Mouse (Mus musculus): Measurements from ENCODE around the gene Chchd1. TPM values are rescaled to one million over a fixed set of nuclear protein-coding genes. Genes with fewer than 3 reads are reported as not detected.

The Chchd1 gene
- polyA plus RNA-seq (2012; rRNA removed), result 2.7 and 3.3 TPM in 2 replicates

GRCm38 (mm10) chr14:20702741-20703381, at the start of gene Chchd1:
Chchd1 (plus strand) TSS chr14:20703006.

GRCm38 (mm10) chr14:20656361-20656760, 46.4 kb upstream of the Chchd1 start, which contains the start of gene Myoz1:
Myoz1 (minus strand) TSS chr14:20656540.

DNA sequence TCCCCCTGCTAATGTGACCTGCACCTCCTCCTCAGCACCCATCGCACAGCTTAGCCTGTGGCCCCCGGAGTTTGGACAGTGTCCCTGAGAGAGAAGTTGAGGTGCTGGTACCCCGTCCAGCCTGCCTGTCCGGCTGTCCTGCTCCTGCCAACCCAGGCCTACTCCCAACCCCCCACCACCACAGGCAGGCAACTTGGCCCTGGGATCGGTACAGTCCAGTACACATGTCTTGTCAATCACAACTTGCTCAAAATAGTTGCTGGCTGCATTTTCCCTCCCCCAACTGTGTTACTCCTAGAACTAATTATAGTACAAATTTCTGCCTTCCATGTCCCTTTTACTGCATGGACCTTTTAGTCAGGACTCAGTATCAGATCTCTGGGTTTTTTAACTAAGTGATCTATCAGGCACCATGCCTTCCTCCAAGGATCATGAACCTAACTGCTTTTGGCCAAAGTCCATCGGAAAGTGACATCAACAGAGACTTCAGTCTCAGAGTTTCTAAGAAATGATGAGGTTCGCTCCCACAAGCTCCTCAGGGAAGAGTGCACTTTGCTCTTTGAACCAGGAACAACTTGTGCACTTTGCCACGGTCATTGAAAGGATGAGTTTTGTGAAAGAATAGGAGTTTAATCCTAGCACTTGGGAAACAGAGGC, 34.5 kb upstream of the Chchd1 start, which contains the start of gene Synpo2l:
Synpo2l (minus strand) TSS at position 201 of the 657 bp plus-strand sequence.

GRCm38 (mm10) chr14:20674064-20674833, 28.6 kb upstream of the Chchd1 start, which contains the start of gene Sec24c:
Sec24c (plus strand) TSS chr14:20674308.

DNA sequence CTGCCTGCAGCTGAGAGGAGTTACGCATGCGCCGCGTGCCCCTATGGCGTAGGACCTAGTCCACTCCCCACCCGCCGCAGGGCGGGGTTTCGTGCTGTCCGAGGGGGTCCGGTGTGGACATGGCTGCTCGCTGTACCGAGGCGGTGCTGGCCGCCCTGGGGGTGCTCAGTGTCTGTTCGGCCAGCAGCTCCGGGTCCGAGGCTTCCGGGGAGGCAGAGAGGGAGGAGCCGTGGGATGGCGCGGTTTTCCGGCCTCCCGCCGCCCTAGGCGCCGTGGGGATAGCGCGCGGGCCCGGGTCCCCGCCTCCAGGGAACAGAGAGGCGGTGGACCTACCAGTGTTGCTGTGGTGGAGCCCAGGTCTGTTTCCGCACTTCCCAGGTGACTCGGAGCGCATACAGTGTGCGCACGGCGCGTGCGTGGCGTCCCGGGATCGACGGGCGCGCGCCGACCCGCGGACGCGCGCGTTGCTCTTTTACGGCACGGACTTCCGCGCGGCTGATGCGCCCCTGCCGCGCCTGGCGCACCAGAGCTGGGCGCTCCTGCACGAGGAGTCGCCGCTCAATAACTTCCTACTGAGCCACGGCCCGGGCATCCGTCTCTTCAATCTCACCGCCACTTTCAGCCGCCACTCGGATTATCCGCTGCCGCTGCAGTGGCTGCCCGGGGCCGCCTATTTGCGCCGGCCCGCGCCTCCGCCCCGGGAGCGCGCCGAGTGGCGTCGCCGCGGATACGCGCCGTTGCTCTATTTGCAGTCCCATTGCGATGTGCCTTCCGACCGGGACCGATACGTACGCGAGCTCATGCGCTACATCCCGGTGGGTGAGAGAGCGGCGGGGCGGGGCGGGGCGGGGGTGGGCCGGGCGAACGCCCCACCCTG, 7.7 kb upstream of the Chchd1 start, which contains the start of gene Fut11:
Fut11 (plus strand) TSS at position 85 of the 877 bp plus-strand sequence.

DNA sequence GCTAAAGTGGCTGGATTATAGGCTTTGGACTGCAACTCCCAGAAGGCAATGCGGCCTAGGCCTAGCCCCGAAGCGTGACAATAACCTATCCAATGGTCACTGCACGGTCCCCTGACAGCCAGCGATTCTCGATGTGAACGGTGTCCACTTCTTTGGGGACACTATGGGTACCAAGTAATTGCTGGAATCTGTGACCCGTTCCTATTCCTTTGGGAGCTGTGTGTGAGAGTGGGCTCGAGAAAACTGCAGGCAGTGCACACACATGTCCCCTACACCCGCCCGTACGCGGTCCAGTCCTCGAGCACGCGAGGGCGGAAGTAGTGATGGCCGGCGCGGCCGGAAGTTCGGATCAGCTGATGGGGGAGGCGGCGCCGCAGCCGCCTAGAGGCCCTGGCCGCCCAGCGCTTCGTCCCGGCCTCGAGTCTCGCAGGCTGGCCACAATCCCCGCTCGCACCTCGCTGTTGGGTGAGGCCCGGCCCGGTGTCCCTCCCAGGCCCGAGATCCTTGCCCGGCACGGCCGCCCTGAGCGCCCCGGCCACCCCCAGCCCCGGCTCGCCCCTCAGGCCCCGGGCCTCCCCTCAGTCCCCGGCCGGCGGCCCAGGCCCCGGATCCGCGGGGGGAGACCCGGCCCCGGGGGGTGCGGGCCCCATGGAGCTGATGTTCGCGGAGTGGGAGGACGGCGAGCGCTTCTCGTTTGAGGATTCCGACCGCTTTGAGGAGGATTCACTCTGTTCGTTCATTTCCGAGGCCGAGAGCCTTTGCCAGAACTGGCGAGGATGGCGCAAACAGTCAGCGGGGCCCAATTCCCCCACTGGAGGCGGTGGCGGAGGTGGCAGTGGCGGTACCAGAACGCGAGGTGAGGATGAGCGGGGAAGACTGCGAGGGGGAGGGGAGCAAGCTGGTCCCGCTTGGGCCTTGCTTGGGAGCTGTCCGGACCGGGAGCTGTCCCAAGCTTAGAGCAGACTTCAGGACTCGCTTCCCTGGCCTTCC, 4.7 kb downstream of the Chchd1 start, which contains the start of gene Zswim8:
Zswim8 (plus strand) TSS at position 352 of the 990 bp plus-strand sequence.

GRCm38 (mm10) chr14:20733952-20734774, 31.4 kb downstream of the Chchd1 start, which contains the start of gene Ndst2:
Ndst2 (minus strand) TSS chr14:20734562.

Other genes with a start within 250 kb of the Chchd1 start
- 67.7 and 69.2 TPM in 2 replicates for gene Anxa7, start 222.9 kb upstream of the Chchd1 start, polyA plus RNA-seq (2012; rRNA removed)
- gene Mss51, start 206.1 kb upstream of the Chchd1 start, polyA plus RNA-seq (2012; rRNA removed), result 0.05 and 0.18 TPM in 2 replicates
- 0.71 and 1.4 TPM in 2 replicates for gene Ppp3cb, start 156.4 kb upstream of the Chchd1 start, polyA plus RNA-seq (2012; rRNA removed)
- gene Usp54, start 61.9 kb upstream of the Chchd1 start, polyA plus RNA-seq (2012; rRNA removed), result 2.3 and 3.7 TPM in 2 replicates
- gene Myoz1, start 46.5 kb upstream of the Chchd1 start, polyA plus RNA-seq (2012; rRNA removed), result 2.5 and 4.2 TPM in 2 replicates
- 0.51 and 1.4 TPM in 2 replicates for gene Synpo2l, start 34.7 kb upstream of the Chchd1 start, polyA plus RNA-seq (2012; rRNA removed)
- gene Sec24c, start 28.7 kb upstream of the Chchd1 start, polyA plus RNA-seq (2012; rRNA removed), result 79.9 and 86.1 TPM in 2 replicates
- 6.0 and 12.6 TPM in 2 replicates for gene Fut11, start 8.0 kb upstream of the Chchd1 start, polyA plus RNA-seq (2012; rRNA removed)
- 97.5 and 98.3 TPM in 2 replicates for gene Zswim8, start 4.5 kb downstream of the Chchd1 start, polyA plus RNA-seq (2012; rRNA removed)
- gene Ndst2, start 31.6 kb downstream of the Chchd1 start, polyA plus RNA-seq (2012; rRNA removed), result 13.8 and 17.6 TPM in 2 replicates
- 15.2 and 19.8 TPM in 2 replicates for gene Camk2g, start 91.1 kb downstream of the Chchd1 start, polyA plus RNA-seq (2012; rRNA removed)
- 1.3 and 2.9 TPM in 2 replicates for gene Plau, start 133.7 kb downstream of the Chchd1 start, polyA plus RNA-seq (2012; rRNA removed)
- 15.3 and 21.8 TPM in 2 replicates for gene Vcl, start 226.4 kb downstream of the Chchd1 start, polyA plus RNA-seq (2012; rRNA removed)